Mouse (Mus musculus) CD8-positive naive resting alpha-beta T cell, adult 2 months (primary cell): ENCODE measurements around the gene Xrcc3.

Experiments used
- DNase-seq, 2 experiments: peaks; one replicate each; pipeline ENCODE4 v3.0.0; 2022; ENCODE audit warnings: low read depth in 2 of 2, low spot score in 2 of 2

The Xrcc3 gene

DNA sequence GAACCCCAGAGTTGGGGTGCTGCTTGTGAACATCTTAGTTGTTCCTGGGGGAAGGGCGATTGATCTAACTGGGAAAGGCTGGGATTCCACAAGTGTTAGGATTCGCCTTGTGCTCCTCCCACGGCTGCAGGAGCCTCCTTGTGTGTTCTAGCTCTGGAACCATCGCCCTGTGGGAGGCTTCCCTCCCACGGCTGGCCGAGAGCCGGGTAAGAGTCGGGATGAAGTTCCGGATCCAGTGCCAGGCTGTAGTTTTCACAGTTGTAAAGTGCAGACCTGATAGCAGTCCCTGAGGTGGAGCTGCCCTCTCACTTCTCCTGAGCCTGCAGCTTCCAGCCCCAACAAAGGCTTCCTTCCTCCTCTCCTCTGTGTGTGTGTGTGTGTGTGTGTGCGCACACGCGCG, 2.9 kb upstream of the Xrcc3 start:
- DNase-seq, result no peak

GRCm38 (mm10) chr12:111814769-111815762, 1.4 kb upstream of the Xrcc3 start:
- no peak for DNase-seq

GRCm38 (mm10) chr12:111813111-111813765, 435 bp downstream of the Xrcc3 start:
- DNase-seq, result no peak

- no peak for DNase-seq
Observed at GRCm38 (mm10) chr12:111812611-111813010, 1.1 kb downstream of the Xrcc3 start.

- DNase-seq, result no peak
Observed at GRCm38 (mm10) chr12:111812075-111812474, 1.6 kb downstream of the Xrcc3 start.

GRCm38 (mm10) chr12:111809762-111810161, 3.9 kb downstream of the Xrcc3 start:
- DNase-seq, result peak; percentile 24 to 44

DNA sequence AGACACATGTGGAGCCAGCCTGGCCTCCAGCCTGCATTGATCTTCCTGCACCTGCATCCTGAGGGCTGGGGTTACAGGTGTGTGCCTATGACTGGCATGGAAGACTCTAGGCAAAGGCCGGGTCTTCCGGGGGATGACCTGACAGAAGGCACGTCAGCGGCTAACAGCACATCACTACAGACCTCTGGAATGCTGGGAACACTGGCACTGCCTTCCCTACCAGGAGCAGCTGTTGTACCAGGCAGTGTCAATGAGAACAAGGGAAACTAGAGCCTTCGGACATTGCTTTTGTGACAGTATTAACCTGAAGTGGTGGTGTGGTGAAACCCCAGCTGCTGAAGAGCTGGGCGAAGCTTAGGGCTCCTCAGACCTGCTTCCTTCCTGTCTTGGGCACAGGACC, 4.9 kb downstream of the Xrcc3 start:
- no peak for DNase-seq

DNA sequence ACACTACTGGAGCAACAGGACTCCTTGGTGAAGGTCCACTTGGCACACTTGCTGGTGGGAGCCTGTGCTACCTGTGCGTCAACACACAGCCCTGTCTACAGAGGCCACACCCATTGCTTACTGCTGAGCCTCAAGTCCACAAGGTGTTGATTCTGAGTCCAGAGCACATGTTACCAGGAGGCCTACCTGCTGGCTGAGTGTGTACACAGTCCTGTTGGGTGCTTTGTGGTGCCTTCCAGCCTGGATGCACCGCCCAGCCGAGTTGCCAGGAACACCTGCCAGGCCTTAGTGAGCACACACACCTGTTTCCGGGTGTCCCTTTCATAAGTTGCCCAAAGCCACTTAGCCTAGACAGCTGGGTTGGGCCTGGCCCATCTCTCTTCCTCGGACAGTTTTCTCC, 10.1 kb downstream of the Xrcc3 start:
- no peak for DNase-seq

DNA sequence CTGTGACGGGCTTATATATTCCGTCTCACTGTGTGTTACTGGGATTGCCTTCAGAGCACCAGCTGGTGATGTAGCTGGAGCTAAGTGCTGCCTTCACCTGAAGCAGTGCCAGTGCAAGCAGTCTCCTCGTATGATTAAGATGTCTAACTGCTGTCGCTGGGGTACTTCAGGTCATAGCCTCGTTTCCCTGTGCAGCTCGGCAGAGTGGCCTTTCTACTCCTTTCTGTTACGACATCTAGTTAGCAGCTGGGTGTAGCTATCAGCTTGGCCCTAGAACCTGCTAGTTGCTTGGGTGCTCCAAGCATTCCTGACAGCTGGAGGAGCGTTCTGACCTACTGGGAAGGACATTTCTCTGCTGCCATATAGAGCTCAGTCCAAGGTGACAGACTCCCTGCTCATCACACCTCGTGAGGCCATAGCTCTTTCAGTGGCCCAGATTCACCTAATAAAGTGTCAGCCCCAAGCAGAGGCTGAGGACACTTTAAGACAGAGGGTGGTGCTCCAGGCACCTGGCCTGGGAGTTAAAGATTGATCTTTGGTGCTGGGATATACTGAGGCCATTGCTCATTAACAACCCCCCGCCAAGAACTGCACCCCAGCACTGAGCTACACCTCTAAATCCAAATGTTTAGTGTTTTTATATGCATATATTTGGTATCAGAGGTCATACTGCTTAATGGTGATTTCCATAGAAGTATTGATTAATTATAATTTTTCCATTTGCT, 13.1 kb downstream of the Xrcc3 start:
- DNase-seq, result no peak

GRCm38 (mm10) chr12:111798493-111798892, 15.2 kb downstream of the Xrcc3 start:
- DNase-seq, result no peak

- DNase-seq, result no peak
Observed at GRCm38 (mm10) chr12:111797251-111797650, 16.4 kb downstream of the Xrcc3 start.

- no peak for DNase-seq
Observed at GRCm38 (mm10) chr12:111795180-111795895, 18.3 kb downstream of the Xrcc3 start.

- DNase-seq, result no peak
Observed at GRCm38 (mm10) chr12:111794526-111795179, 19.0 kb downstream of the Xrcc3 start.

GRCm38 (mm10) chr12:111794102-111794501, 19.6 kb downstream of the Xrcc3 start:
- no peak for DNase-seq

- DNase-seq, result no peak
Observed at GRCm38 (mm10) chr12:111791474-111792104, 22.1 kb downstream of the Xrcc3 start.

GRCm38 (mm10) chr12:111790631-111791030, 23.0 kb downstream of the Xrcc3 start:
- no peak for DNase-seq

GRCm38 (mm10) chr12:111790090-111790489, 23.6 kb downstream of the Xrcc3 start:
- DNase-seq, result no peak

DNA sequence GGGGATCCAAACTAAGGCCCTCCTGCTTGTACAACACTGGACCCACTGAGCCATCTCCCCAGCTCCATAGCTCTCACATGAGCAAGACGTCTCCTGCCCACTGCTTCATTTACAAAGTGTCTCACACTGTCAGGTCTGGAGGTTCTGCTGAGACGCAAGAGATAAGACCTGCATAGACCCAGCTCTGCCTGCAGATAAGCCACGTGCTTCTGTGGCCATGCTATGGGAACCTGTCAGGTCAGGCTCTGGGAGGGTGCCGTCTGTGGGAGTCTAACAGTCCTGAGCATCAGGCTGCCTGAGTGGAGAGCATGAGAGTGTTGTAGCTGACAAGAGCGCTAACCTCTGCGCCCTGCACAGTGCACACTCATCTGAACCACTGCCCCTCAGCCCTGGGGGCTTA, 26.7 kb downstream of the Xrcc3 start:
- DNase-seq, result no peak

- DNase-seq, result no peak
Observed at GRCm38 (mm10) chr12:111785174-111785573, 28.5 kb downstream of the Xrcc3 start.

- no peak for DNase-seq
Observed at GRCm38 (mm10) chr12:111779544-111779943, 34.1 kb downstream of the Xrcc3 start.
